In the genomic region with DNA sequence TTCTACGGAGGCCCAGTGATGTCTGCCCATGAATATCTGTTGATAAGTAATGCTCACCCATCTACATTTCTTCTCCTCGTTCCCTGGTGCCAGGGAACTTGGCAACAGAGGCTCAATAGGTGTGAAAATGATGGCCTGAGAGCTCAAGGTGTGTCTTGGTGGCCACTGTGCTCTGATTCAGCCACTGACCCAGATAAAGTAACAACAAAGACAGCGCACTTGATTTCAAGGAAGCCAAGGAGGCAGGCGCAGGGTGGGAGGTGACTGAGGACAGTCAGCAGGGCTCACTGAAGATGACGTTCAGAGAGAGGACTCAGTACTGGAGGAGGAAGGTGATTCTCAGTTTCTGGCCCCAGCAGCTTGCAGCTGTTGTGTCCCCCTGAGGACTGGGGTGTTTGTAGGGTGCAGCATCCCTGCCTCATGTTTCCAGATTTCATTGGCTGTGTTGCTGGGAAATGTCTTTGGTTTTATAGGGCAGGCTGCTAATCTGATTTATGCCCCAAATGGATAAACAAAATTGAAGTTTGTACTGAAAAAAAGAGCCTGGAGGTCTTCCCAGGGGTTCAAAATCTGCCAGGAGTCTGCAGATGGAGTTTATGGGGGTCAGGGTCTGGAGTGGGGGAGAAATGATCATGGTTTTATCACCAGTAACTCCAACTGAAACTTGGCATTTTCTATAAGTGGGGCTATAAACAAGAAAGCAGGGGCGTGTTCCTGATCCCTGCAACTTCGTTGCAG, we compare ENCODE assay signal across 11 mouse cellular contexts. TPM values are rescaled to one million over a fixed set of nuclear protein-coding genes. Genes with fewer than 3 reads are reported as not detected.
DNase-seq lines count a peak whose midpoint lies in the region; ATAC-seq and TF ChIP-seq lines count a peak whose summit lies in the region.
"Had no signal": no experiment of that assay in that cellular context is flagged by ENCODE, and none has a peak within 500 bp of the region (broad histone marks: within the 10 kb centered on the region; RNA-seq: fewer than 3 reads in every experiment).

No protein-coding gene starts in this region.

- peaks cover 24% of the 10 kb centered on the region for H3K27me3 ChIP-seq in lung, embryonic 14.5 days (ENCODE audit: insufficient read depth, low read length)
- H3K27me3 ChIP-seq in hindbrain, embryonic 13.5 days: peaks cover 25% of the 10 kb centered on the region; the same call in 1 of the 2 replicates
- H3K27me3 ChIP-seq in midbrain, postnatal 0 days (ENCODE audit: insufficient read depth, low read length): no peaks in the 10 kb centered on the region

- WGBS in lung, embryonic 14.5 days: 34% methylated on average over 7 of the region's 7 CpGs
- WGBS in hindbrain, embryonic 13.5 days: 51% methylated on average over 7 of the region's 7 CpGs
- WGBS in midbrain, postnatal 0 days: 48% methylated on average over 7 of the region's 7 CpGs

- H3K4me1 ChIP-seq in lung, embryonic 14.5 days (ENCODE audit: insufficient read depth): peaks cover 13% of the 10 kb centered on the region; the same call in 1 of the 2 replicates
- H3K4me1 ChIP-seq in hindbrain, embryonic 13.5 days (replicated peaks): peaks cover 79% of the 10 kb centered on the region
- H3K4me1 ChIP-seq in midbrain, postnatal 0 days (ENCODE audit: insufficient read depth, low read length): peaks cover 27% of the 10 kb centered on the region

- H3K9me3 ChIP-seq in lung, embryonic 14.5 days (ENCODE audit: low read depth, low read length): no peaks in the 10 kb centered on the region
- no peaks in the 10 kb centered on the region for H3K9me3 ChIP-seq in hindbrain, embryonic 13.5 days
- H3K9me3 ChIP-seq in midbrain, postnatal 0 days (ENCODE audit: low read length): no peaks in the 10 kb centered on the region

- no peak overlapping the region for H3K9ac ChIP-seq in lung, embryonic 14.5 days
- H3K9ac ChIP-seq in hindbrain, embryonic 13.5 days: peak overlapping the region; percentile 55; the same call in 1 of the 2 replicates
- peak overlapping the region; percentile 39; the same call in 1 of the 2 replicates for H3K9ac ChIP-seq in midbrain, postnatal 0 days (replicated peaks; ENCODE audit: low read length, poor library complexity, severe bottlenecking)

- no peak for TF ChIP-seq CTCF in lung, embryonic 14.5 days (IDR thresholded peaks at IDR 0.05; ENCODE audit: low read depth)
- TF ChIP-seq CTCF in midbrain, postnatal 0 days (IDR thresholded peaks at IDR 0.05): no peak

- H3K4me3 ChIP-seq in lung, embryonic 14.5 days (ENCODE audit: low read depth, low read length): no peak overlapping the region
- H3K4me3 ChIP-seq in hindbrain, embryonic 13.5 days: peak overlapping the region; percentile 7; the same call in 1 of the 2 replicates
- H3K4me3 ChIP-seq in midbrain, postnatal 0 days (ENCODE audit: low read depth, low read length): peak overlapping the region; percentile 17; the same call in 1 of the 2 replicates

- DNase-seq in lung, embryonic 14.5 days: peak; percentile 71
- DNase-seq in lung, postnatal 25 days (ENCODE audit: low spot score): no peak
- peak; percentile 3 to 14 for DNase-seq in kidney, adult 8-10 months
- no peak for DNase-seq in midbrain, postnatal 0 days (ENCODE audit: low spot score)
- DNase-seq in adrenal gland, postnatal 25 days: no peak
- no peak for DNase-seq in layer of hippocampus, adult 9-11 months
- DNase-seq in right cerebral cortex, postnatal 4 days: no peak
- DNase-seq: adrenal gland, adult 8-10 months; lung, adult 2 months had no signal

- H3K27ac ChIP-seq in lung, embryonic 14.5 days (ENCODE audit: low read depth): no peak overlapping the region
- H3K27ac ChIP-seq in hindbrain, embryonic 13.5 days: no peak overlapping the region; the same call in 1 of the 2 replicates
- H3K27ac ChIP-seq in midbrain, postnatal 0 days (ENCODE audit: low read depth, low read length): no peak overlapping the region

- peak; percentile 64; the same call in 1 of the 2 replicates for ATAC-seq in lung, embryonic 14.5 days (ENCODE audit: insufficient read depth)
- no peak for ATAC-seq in hindbrain, embryonic 13.5 days (ENCODE audit: low FRiP score)
- no peak for ATAC-seq in midbrain, postnatal 0 days (ENCODE audit: low FRiP score)
- ATAC-seq: inflammation-experienced regulatory T-cells, adult 6 months had no signal

- H3K36me3 ChIP-seq in lung, embryonic 14.5 days (ENCODE audit: insufficient read depth): no peaks in the 10 kb centered on the region
- H3K36me3 ChIP-seq in hindbrain, embryonic 13.5 days: no peaks in the 10 kb centered on the region
- H3K36me3 ChIP-seq in midbrain, postnatal 0 days (ENCODE audit: insufficient read depth, low read length): no peaks in the 10 kb centered on the region

- H3K4me2 ChIP-seq in lung, embryonic 14.5 days: no peak overlapping the region
- peak overlapping the region; percentile 25; the same call in 1 of the 2 replicates for H3K4me2 ChIP-seq in hindbrain, embryonic 13.5 days
- H3K4me2 ChIP-seq in midbrain, postnatal 0 days (ENCODE audit: low read depth, low read length, poor library complexity, severe bottlenecking): peak overlapping the region; percentile 57

RNA-seq across cellular contexts. Expression of a gene that starts 2.7 kb away (rescaled TPM):
- 3.2 and 3.6 TPM in 2 replicates for polyA plus RNA-seq in lung, embryonic 14.5 days (2014; fragmentation: Nextera tagmentation; extraction: Ambion mirVana)
- polyA plus RNA-seq in hindbrain, embryonic 13.5 days (2015; fragmentation: Nextera tagmentation; extraction: Ambion mirVana): 24.7 and 26.6 TPM in 2 replicates
- total RNA-seq in midbrain, postnatal 0 days (2014; rRNA removed): 188 and 190 TPM in 2 replicates
- polyA plus RNA-seq in midbrain, postnatal 0 days (2015; fragmentation: Nextera tagmentation; extraction: Ambion mirVana): 106 and 107 TPM in 2 replicates
- 0.57 and 0.76 TPM in 2 replicates for total RNA-seq in adrenal gland, postnatal 25 days (2021)
- polyA plus RNA-seq: inflammation-experienced regulatory T-cells, adult 6 months had no signal

Comparison
In these comparisons a context has a peak if more than half of its experiments do, and no peak if none do; other contexts are left out.
1. DNase-seq: peak in lung, embryonic 14.5 days (single experiment) and kidney, adult 8-10 months (2 of 2); none in lung, postnatal 25 days (single experiment), midbrain, postnatal 0 days (single experiment), adrenal gland, postnatal 25 days (single experiment), layer of hippocampus, adult 9-11 months (single experiment) and right cerebral cortex, postnatal 4 days (single experiment).